Mouse (Mus musculus) forebrain, embryonic 15.5 days (tissue): ENCODE measurements at regions not wholly inside any gene's neighbourhood (a gene's known extent, or its start where the extent isn't known, plus 50 kb on each side); places are given as distances from the start of the nearest gene placed in this dataset.

Experiments used
- ATAC-seq: fragments of 200-750 bp; cut with Nextera tagmentation; replicated peaks from 2 replicates; pipeline ENCODE4 v1.8.0; 2017; ENCODE audit warnings: mild to moderate bottlenecking, moderate TSS enrichment, moderate library complexity
- H3K27ac ChIP-seq: fragments of 300-500 bp; sonication (generic); replicated peaks from 2 replicates; pipeline ENCODE4 v1.5.1; 2015; ENCODE audit warnings: mild to moderate bottlenecking, inconsistent platforms
- H3K27me3 ChIP-seq: fragments of 300-500 bp; sonication (generic); 2 replicates; pipeline ENCODE4 v1.6.1; 2015; ENCODE audit warnings: inconsistent platforms
- H3K36me3 ChIP-seq: fragments of 300-500 bp; sonication (generic); 2 replicates; pipeline ENCODE4 v1.6.1; 2015; ENCODE audit warnings: mild to moderate bottlenecking, inconsistent platforms
- H3K4me1 ChIP-seq: fragments of 300-500 bp; sonication (generic); 2 replicates; pipeline ENCODE4 v1.6.1; 2015; ENCODE audit warnings: inconsistent platforms
- H3K4me2 ChIP-seq: fragments of 300-500 bp; sonication (generic); replicated peaks from 2 replicates; pipeline ENCODE4 v1.6.1; 2015; ENCODE audit warnings: mild to moderate bottlenecking, inconsistent platforms
- H3K4me3 ChIP-seq: fragments of 300-500 bp; sonication (generic); 2 replicates; pipeline ENCODE4 v1.5.1; 2015; ENCODE audit warnings: mild to moderate bottlenecking, inconsistent platforms
- H3K9ac ChIP-seq: fragments of 300-500 bp; sonication (generic); replicated peaks from 2 replicates; pipeline ENCODE4 v1.6.1; 2015; ENCODE audit warnings: mild to moderate bottlenecking, inconsistent platforms
- H3K9me3 ChIP-seq: fragments of 300-500 bp; sonication (generic); 2 replicates; pipeline ENCODE4 v1.6.1; 2016; ENCODE audit warnings: inconsistent platforms
- WGBS: fragments of 180-500 bp; shearing (Covaris S2); methylation state at CpG from one replicate; pipeline ENCODE4 v1.1.7; 2015; ENCODE audit warnings: mixed read lengths; 5-methylcytosine and 5-hydroxymethylcytosine counted together

DNA sequence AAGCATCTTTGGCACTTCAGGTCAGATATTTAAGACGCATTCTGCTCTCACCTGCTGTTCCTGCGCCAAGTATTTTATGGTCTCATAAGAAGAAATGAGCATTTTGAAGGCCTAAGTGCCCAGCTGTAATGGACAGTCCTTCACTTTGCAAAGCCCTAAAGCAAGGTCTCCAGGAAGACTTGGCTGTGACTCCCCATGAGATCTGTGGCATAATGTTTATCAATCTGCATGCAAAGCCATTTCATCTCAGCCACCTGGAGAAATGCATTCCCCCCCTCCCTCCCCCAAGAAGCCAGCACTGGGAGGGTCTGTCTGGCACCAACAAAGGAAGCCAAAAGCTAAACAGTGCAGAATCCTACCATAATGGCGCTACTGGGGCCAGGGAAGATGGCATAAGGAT is 437.4 kb downstream of the Slc4a3 start:
- 55% methylated on average over 3 of the region's 3 CpGs for WGBS
- H3K9me3 ChIP-seq, result no peaks in the 10 kb centered on the region
- H3K36me3 ChIP-seq, result no peaks in the 10 kb centered on the region
- peaks cover 4% of the 10 kb centered on the region; the same call in 1 of the 2 replicates for H3K4me1 ChIP-seq
- H3K9ac ChIP-seq, result no peak overlapping the region
- ATAC-seq, result no peak
- no peak overlapping the region for H3K4me2 ChIP-seq
- no peak overlapping the region for H3K27ac ChIP-seq
- no peaks in the 10 kb centered on the region for H3K27me3 ChIP-seq
- no peak overlapping the region for H3K4me3 ChIP-seq

DNA sequence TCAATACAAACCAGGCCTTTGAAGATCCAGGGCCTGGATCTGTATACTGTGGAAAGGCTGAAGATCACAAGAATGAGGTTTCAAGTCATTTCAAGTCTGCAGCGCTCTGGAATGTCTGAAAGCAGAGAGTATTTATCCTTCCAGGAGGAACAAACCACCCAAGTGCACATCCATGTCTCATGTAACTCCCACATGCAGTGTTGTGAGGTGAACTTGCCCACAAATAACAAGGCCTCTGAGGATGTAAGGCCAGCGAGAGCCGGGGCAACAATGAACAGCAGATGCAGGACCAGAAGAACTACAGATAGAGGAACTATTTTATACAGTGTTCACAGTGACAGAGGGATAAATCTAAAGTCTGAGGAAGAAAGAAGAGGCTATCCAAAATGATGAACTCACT is 442.4 kb downstream of the Slc4a3 start:
- Histone ChIP-seq H3K27ac (no peak overlapping the region), H3K4me2 (no peak overlapping the region), H3K4me3 (no peak overlapping the region), H3K9ac (no peak overlapping the region), H3K4me1 (peaks cover 2% of the 10 kb centered on the region; the same call in 1 of the 2 replicates), H3K36me3 (no peaks in the 10 kb centered on the region), H3K27me3 (no peaks in the 10 kb centered on the region), H3K9me3 (no peaks in the 10 kb centered on the region)
- no peak for ATAC-seq
- 90% methylated on average over 3 of the region's 3 CpGs for WGBS

DNA sequence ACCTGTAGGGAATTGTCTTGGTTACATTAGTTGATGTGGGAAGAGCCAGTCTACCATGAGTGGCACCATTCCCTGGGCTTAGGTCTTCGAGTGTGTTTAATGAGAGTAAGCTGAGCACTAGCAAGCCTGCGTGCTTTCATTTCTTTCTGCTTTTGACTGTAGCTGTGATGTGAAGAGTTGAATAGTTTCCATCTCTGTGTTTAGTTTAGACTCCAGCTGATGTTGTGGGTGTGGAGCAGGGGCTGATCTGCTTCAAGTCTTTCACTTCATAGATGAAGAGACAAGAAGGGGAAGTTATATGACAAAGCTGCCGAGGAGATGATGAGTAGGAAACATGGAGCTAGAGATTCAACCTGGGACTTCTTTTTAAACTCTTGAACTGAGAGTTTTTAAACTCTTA is 446.0 kb downstream of the Slc4a3 start:
- Histone ChIP-seq H3K4me2 (no peak overlapping the region), H3K36me3 (no peaks in the 10 kb centered on the region), H3K27ac (no peak overlapping the region), H3K9ac (no peak overlapping the region), H3K9me3 (no peaks in the 10 kb centered on the region), H3K27me3 (no peaks in the 10 kb centered on the region), H3K4me3 (no peak overlapping the region), H3K4me1 (no peaks in the 10 kb centered on the region)
- 86% methylated on average over 3 of the region's 3 CpGs for WGBS
- ATAC-seq, result no peak

DNA sequence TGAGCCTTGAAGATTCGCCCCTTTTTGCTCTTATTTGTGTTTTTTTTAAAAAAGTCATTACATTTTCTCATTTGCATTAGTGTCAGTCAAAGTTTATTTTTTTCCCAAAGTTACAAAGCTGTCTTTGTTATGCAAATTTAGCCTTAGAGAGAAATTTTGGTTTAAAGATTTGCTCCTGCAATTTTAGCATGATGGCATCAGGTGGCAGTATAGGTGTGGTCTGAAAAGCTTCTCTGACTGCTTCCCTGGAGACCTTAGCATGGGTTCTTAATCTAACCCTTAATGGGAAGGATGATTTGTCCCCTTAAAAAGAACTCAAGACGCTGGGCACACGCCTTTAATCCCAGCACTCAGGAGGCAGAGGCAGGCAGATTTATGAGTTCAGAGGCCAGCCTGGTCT is 451.2 kb downstream of the Slc4a3 start:
- H3K27me3 ChIP-seq, result no peaks in the 10 kb centered on the region
- H3K9ac ChIP-seq, result no peak overlapping the region
- no peak overlapping the region for H3K27ac ChIP-seq
- ATAC-seq, result no peak
- 75% methylated on average over 3 of the region's 3 CpGs for whole genome bisulfite sequencing
- no peaks in the 10 kb centered on the region for H3K4me1 ChIP-seq
- no peaks in the 10 kb centered on the region for H3K36me3 ChIP-seq
- no peak overlapping the region for H3K4me3 ChIP-seq
- H3K4me2 ChIP-seq, result no peak overlapping the region
- no peaks in the 10 kb centered on the region for H3K9me3 ChIP-seq

DNA sequence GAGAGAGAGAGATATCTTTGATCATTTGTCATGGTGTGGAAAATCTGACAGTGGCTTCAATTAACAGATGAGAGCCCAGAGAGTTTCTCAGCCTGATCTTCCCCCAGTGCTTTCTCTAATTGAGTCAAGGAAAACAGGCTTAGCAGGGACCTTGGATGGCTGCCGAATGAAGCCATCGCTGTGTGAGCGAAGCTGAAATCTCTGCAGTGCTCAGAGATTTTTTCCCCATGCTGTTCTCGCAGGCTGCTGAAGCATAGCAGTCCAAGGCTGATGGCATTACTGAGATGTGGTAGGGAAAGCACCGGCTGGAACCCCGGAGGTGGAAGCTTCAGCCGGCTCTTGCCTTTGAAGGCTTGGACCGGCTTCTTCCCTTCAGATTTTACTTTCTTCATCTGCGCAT is 455.1 kb downstream of the Slc4a3 start:
- no peaks in the 10 kb centered on the region for H3K4me1 ChIP-seq
- H3K27ac ChIP-seq, result no peak overlapping the region
- no peaks in the 10 kb centered on the region for H3K9me3 ChIP-seq
- no peak for ATAC-seq
- H3K4me2 ChIP-seq, result no peak overlapping the region
- no peaks in the 10 kb centered on the region for H3K27me3 ChIP-seq
- H3K9ac ChIP-seq, result no peak overlapping the region
- WGBS, result 74% methylated on average over 9 of the region's 9 CpGs
- H3K4me3 ChIP-seq, result no peak overlapping the region
- H3K36me3 ChIP-seq, result no peaks in the 10 kb centered on the region

DNA sequence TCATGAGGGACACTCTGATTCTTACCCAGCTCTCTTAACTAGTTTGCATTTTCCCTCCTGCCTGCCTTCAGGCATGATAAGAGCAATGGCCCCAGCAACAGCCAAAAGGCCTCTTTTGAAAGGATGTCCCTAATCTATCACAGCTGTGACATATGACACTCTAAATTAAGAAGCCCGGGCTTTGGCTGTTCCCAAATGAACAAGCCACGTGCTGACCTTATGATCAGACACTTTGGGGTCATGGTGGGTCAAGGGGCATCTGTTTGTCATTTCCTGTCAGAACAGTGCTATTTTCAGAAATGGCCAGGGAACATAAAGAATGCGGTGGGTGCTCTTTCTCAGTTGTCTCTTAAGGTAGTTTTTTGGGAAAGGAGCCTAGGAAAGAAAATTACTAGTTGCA is 463.5 kb downstream of the Slc4a3 start:
- Histone ChIP-seq H3K4me3 (no peak overlapping the region), H3K9ac (no peak overlapping the region), H3K27ac (no peak overlapping the region), H3K36me3 (no peaks in the 10 kb centered on the region), H3K27me3 (no peaks in the 10 kb centered on the region), H3K4me2 (no peak overlapping the region), H3K9me3 (no peaks in the 10 kb centered on the region), H3K4me1 (no peaks in the 10 kb centered on the region)
- WGBS, result 53% methylated on average over 3 of the region's 3 CpGs
- no peak for ATAC-seq

DNA sequence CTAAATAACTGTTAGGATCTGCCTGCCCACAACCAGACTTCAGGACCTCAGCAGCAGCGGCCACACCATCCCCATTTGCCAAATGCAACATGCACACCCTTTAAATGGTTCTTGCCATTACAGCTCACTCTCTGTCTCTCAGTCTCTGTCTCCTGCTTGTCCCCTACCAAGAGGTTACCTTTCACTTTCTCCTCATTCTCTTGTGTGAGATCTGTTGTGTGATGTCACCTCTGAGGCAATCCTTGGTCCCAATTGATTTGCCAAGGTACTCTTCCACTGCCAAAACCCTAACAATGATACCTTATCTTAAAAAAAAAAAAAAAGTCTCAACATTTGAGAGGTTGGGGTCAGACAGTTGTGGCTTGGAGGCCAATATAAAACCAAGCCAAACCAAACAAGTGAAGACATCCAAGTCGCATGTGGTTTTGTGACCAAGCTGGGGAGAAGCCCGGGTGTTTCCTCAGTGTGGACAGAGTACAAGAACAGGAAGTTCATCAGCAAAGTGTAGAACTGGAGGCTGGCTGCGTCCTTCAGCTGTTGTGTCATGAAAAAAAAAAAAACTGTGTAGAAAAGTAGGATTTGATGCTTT is 464.2 kb downstream of the Slc4a3 start:
- H3K27ac ChIP-seq, result no peak overlapping the region
- H3K9me3 ChIP-seq, result no peaks in the 10 kb centered on the region
- no peaks in the 10 kb centered on the region for H3K4me1 ChIP-seq
- no peak overlapping the region for H3K4me3 ChIP-seq
- no peak for ATAC-seq
- no peaks in the 10 kb centered on the region for H3K36me3 ChIP-seq
- H3K9ac ChIP-seq, result no peak overlapping the region
- H3K27me3 ChIP-seq, result no peaks in the 10 kb centered on the region
- no peak overlapping the region for H3K4me2 ChIP-seq
- WGBS, result 92% methylated on average over 4 of the region's 4 CpGs

DNA sequence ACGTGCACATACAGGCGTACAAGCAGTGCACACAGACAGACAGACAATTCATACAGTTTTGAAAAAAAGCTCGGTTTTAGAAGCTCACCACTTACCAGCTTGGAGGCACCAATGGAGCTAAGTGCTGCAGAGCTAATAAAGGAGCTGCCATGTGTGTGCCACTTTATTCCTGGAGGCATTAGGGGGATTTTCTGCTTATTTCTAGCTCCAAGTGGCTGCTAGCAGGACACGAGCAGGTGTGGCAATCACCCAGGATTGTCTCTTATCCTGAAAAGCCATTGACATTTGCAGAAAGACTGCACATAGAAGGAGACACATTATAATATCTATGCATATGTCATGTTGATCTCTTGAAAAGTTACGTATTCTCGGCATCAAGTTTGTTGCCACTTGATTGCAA is 472.5 kb downstream of the Slc4a3 start:
- H3K27ac ChIP-seq, result no peak overlapping the region
- ATAC-seq, result no peak
- no peaks in the 10 kb centered on the region for H3K27me3 ChIP-seq
- no peaks in the 10 kb centered on the region for H3K9me3 ChIP-seq
- H3K4me2 ChIP-seq, result no peak overlapping the region
- H3K36me3 ChIP-seq, result no peaks in the 10 kb centered on the region
- 85% methylated on average over 6 of the region's 6 CpGs for WGBS
- no peak overlapping the region for H3K9ac ChIP-seq
- no peak overlapping the region for H3K4me3 ChIP-seq
- H3K4me1 ChIP-seq, result no peaks in the 10 kb centered on the region

DNA sequence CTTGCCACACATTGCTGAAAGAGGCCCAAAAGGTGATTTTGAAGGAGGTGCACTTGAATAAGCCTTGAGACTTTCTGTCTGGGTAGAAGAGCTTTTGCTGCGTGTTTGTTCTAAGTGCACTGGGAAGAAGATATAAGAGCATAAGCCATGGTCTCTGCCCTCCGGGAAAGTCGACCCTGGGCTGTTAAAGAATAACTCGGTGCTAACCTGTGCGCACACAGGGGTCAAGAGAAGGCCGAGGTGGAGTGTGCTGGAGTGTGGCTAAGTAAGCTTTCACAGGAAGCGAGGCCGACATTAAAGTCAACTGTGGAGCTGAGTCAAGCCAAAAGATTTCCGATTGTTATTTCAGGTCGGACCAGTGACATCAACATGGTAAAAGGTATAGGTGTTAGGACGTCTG is 473.0 kb downstream of the Slc4a3 start:
- WGBS, result 91% methylated on average over 11 of the region's 11 CpGs
- no peak overlapping the region for H3K4me2 ChIP-seq
- H3K27ac ChIP-seq, result no peak overlapping the region
- H3K4me1 ChIP-seq, result no peaks in the 10 kb centered on the region
- H3K36me3 ChIP-seq, result no peaks in the 10 kb centered on the region
- H3K27me3 ChIP-seq, result no peaks in the 10 kb centered on the region
- no peak overlapping the region for H3K9ac ChIP-seq
- H3K4me3 ChIP-seq, result no peak overlapping the region
- ATAC-seq, result no peak
- H3K9me3 ChIP-seq, result no peaks in the 10 kb centered on the region

DNA sequence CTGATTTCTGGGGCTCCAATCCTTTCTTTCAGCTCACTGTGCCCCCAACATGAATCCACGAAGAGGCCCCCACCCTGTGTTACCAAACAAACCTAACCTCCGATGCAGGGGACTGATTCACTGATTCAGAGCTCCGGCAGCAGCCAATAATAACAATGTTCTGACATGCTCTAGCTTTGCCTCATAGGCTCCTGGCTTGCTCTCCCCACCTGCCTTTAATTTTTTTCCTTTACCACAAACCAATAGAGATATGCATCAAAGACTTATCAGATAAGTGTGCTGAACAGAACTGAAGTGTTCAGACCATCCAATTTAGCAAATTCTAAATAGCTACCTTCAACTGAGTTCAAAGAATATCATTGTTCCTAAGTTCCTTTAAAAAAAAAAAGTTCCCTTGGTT is 478.6 kb downstream of the Slc4a3 start:
- ATAC-seq, result no peak
- Histone ChIP-seq H3K9ac (no peak overlapping the region), H3K36me3 (no peaks in the 10 kb centered on the region), H3K4me1 (peaks cover 3% of the 10 kb centered on the region; the same call in 1 of the 2 replicates), H3K9me3 (no peaks in the 10 kb centered on the region), H3K27ac (no peak overlapping the region), H3K4me3 (no peak overlapping the region), H3K4me2 (no peak overlapping the region), H3K27me3 (no peaks in the 10 kb centered on the region)
- 54% methylated on average over 3 of the region's 3 CpGs for WGBS

DNA sequence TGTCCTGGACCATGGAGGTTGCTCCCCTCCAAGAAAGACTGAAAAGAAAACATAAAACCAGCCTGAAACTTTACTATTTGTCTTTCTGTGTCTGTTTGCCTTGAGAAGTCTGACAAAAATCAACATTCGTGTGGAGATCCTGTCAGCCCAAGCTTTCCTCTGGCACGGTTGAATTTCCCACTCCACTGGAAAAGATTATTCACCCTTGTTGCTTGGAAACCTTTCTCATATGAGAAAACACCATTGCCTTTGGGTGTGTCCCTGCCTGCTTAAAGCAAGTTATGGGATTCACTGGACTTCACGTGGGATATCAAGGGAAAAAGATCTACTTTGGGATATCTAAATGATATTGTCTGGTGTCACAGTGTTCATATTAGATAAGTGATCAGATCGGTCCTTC is 479.3 kb downstream of the Slc4a3 start:
- Histone ChIP-seq H3K36me3 (no peaks in the 10 kb centered on the region), H3K9ac (no peak overlapping the region), H3K27ac (no peak overlapping the region), H3K9me3 (no peaks in the 10 kb centered on the region), H3K4me2 (no peak overlapping the region), H3K4me1 (peaks cover 3% of the 10 kb centered on the region; the same call in 1 of the 2 replicates), H3K4me3 (no peak overlapping the region), H3K27me3 (no peaks in the 10 kb centered on the region)
- ATAC-seq, result no peak
- WGBS, result 52% methylated on average over 4 of the region's 4 CpGs

DNA sequence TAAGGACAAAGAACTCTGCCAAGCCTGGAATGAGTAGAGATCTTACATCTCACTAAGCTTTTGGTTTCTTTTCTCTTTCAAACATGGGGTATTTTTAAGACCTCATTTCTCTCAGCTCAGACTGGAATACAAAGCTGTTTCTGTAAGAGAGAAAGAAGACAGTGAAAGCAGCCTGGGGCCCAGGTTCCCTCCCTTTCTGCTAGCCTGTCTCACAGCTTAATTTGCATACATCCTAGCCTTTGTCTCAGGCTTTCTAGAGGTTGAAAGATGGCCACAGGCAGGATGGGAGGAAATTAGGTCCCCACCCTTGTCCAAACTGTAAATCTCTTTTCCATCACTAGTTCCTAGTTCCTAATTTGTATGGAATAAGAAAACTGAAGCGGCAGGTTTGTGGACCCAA is 483.0 kb downstream of the Slc4a3 start:
- no peaks in the 10 kb centered on the region for H3K36me3 ChIP-seq
- no peak overlapping the region for H3K9ac ChIP-seq
- H3K27me3 ChIP-seq, result no peaks in the 10 kb centered on the region
- H3K27ac ChIP-seq, result no peak overlapping the region
- H3K4me1 ChIP-seq, result peaks cover 3% of the 10 kb centered on the region; the same call in 1 of the 2 replicates
- H3K9me3 ChIP-seq, result no peaks in the 10 kb centered on the region
- ATAC-seq, result no peak
- no peak overlapping the region for H3K4me2 ChIP-seq
- no peak overlapping the region for H3K4me3 ChIP-seq
- WGBS, result 18% methylated on average over 1 of the region's 1 CpGs

DNA sequence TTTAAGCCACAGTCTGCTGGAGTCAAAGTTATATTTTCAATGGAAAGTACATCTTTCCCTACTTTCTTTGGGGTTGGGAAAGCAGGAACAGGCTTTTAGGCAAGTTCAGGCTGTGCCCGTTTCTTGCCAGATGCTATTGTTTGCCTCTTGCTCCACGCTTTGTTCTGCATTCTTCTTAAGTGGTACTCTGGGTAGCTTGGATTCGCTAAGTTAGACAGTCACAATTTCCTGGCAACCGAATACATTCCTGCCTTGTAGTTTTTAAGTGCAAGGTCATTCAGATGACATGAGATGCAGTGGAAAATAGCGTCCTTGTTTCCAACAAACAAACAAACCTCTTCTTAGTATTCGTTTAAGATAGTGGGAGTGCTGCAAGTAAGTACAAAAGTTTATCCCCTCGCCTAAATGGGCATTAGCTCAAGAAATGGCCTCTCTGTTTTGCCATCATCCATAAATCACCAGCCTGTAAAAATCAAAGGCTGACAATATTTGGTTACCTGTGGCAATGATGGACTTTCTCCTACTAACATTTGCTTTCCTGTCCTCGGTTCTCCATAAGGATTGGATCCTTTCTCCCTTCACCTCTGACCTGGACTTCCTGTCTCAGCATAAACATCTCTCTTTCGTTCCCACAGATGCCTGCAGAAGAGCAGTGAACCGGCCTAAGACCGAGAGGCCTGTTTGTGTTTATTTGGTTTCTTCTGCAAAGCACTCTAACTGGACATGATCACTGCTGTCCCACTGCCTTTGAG is 485.3 kb downstream of the Slc4a3 start:
- Histone ChIP-seq H3K4me2 (no peak overlapping the region), H3K36me3 (no peaks in the 10 kb centered on the region), H3K27ac (no peak overlapping the region), H3K4me1 (peaks cover 3% of the 10 kb centered on the region; the same call in 1 of the 2 replicates), H3K9me3 (no peaks in the 10 kb centered on the region), H3K27me3 (no peaks in the 10 kb centered on the region), H3K9ac (no peak overlapping the region), H3K4me3 (no peak overlapping the region)
- WGBS, result 75% methylated on average over 11 of the region's 11 CpGs
- ATAC-seq, result no peak
